Mouse (Mus musculus): Measurements from ENCODE around the gene Ppp1r2. TPM values are rescaled to one million over a fixed set of nuclear protein-coding genes. Genes with fewer than 3 reads are reported as not detected.

The Ppp1r2 gene
- polyA plus RNA-seq, 1 experiment: 72.3 TPM

DNA sequence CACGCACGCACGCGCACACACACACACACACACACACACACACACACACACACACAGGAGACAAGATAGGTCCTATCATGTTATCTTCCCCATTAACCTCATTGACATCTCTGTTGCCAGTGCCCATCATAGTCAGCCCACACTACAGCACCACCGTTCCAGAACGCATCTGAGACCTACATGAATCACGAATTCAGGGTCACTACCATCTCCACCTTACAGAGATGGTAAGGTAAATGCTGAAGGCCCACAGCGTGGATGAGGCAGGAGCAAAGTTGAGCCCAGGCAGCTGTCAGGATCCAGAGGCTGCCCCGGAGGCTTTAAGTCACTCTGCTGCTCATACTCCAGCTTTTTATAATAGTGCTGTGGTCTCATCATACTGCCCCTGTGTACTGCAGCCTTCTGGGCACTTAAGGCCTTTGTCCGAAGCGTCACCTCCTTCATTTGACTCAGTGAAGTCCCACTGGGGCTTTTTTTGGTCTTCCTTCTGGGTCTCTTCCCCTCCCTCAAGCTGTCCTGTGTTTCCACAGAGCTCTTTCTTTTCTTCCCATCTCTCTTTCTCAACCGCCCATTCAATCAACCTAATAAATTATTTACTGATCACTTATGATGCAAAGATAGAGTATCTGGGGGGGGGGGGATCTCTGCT lies 40.1 kb downstream of the Ppp1r2 start:
- no peak for DNase-seq (ENCODE audit: low spot score)

DNA sequence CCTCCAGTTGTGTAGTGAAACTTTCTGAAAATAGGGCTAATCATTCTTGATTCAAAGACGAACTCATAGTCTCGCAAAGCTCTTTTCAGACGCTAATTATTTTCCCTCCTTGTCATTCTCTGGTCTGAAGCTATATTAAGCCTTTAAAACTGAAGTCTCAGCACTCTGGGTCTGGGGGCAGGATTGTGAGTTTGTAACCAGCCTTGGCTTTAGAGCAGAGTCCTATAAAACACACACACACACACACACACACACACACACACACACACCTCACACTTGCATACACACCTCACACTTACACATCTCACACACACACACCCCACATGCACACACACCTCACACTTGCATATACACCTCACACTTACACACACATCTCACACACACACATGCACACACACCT lies 40.7 kb downstream of the Ppp1r2 start:
- DNase-seq (ENCODE audit: low spot score): no peak

DNA sequence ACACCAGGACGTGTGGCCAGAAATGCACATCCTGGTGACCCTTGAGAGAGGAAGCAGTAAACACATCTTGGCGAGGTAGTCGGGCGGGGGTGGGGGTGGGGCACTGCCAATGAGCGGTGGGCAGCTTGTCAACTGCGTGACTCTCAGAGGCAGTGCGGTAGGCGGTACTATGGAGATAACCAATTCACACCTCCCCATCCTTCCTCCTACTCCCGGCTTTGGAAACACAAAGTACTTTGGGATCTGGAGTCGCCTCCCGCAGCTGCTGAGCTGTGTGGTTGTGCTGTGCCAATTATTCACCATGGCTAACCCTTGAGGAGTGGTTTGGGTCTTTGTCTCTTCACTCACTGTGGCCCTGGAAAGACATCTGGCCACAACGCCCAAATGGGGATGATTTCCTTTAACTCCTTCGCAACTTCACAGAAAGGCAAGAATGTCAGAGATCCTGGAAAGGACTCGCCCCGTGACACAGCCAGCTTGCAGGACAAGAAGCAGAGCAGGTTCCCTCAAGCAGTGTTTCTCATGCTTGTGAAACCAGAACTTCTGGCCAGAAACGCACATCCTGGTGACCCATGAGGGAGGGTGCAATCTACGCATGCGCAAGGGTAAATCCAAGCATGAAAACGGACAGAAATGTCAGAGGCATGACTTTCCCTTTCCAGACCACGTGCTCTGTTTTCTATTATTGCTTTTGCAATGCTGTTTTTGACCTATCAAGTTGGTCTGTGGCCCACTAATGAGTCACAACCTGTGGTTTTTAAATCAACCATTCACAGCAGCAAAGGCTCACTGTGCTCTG lies 41.3 kb downstream of the Ppp1r2 start:
- peak; percentile 54 for DNase-seq (ENCODE audit: low spot score)

DNA sequence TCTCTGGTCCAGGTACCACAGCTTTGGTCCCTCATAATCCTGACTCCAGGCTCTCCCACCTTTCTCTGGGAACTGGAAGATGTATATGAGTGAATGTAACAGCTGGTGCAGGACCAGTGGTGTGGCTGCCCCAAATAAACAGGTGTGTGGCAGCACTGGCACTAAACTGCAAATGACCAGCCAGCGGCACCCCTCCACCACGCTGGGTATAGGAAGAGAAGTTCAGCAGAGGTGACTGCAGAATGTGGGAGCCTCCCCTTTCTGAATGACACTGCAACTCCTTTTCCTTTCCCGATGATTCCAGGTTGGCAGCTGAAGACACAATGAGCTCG lies 41.9 kb downstream of the Ppp1r2 start:
- DNase-seq (ENCODE audit: low spot score): no peak

DNA sequence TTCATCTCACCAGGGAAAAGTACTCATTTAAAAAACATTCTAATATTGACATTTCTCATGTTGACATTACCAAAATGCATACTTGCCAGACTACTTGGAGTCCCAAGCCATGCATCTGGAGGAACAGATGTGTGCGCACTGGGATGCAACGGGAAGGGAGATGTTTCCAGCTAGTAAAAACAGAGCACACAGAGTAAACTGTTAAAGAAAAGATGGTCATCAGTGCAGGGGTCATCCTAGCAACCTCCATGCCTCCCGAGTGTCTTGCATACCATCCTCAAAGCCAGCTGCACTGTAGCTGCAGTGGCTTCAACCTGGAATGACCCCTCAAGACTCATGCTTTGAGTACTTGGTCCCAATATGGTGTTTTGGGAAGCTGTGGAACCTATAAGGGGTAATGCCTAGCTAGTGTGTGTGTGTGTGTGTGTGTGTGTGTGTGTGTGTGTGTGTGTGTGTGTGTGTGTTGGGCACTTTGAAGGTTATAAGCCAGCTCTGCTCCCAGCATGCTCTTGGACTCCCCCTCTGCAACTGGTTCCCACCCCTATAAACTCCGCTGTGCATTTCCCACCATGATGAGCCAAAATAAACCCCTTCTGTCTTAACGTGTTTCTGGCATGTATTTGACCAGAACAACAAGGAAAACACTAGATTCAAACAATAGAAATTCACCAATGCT lies 42.4 kb downstream of the Ppp1r2 start:
- no peak for DNase-seq (ENCODE audit: low spot score)

DNA sequence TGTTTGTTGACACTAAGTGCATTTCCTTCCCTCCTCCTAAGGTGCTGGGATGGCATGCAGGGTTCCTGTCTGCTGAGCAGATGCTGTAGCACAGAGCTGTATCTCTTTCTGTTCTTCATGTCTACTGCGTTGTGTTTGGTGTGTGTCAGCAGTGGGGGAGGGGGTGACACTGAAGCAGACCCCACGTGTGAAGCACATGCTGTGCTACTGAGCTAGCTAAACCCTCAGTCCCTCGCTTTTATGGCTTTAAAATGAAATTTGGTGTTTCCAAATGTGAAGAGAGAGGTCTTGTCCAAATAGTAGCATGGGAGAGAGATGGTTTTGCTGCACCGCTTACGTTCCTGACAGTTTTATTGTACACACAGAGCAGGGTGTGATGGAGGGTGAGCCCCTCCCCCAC lies 43.5 kb downstream of the Ppp1r2 start:
- no peak for DNase-seq (ENCODE audit: low spot score)

DNA sequence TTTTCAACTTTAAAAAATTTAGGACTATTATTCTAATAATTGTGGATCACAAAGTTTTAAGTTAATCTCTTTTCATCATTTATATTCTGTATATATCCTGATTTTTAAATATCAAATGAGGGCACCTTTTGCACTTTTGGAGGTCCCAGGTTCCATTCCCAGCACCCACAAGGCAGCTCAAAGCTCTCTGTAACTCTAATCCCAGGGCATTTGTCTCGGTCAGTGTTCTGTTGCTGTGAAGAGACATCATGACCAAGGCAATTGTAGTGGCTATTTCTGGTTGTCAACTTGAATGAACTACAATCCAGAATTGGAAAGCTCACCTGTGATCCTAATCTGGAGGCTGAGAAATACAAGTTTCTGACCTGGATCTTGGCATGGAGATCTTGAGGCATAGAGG lies 47.3 kb downstream of the Ppp1r2 start:
- no peak for DNase-seq (ENCODE audit: low spot score)

DNA sequence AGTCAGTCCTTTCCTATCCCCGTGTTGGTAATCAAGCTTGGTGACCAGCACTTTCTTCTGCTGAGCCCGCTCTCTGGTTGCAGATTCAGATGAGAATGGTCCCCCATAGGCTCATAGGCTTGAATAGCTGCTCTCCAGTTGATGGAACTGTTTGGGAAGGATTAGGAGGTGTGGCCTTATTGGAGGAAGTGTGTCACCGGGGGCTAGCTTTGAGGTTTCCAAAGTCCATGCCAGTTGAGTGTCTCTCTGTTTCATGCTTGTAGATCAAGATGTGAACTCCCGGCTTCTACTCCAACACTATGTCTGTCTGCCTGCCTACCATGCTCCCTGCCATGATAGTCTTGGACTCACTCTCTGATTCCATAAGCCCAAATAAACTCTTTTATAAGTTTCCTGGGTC lies 59.8 kb downstream of the Ppp1r2 start:
- DNase-seq (ENCODE audit: low spot score): no peak

DNA sequence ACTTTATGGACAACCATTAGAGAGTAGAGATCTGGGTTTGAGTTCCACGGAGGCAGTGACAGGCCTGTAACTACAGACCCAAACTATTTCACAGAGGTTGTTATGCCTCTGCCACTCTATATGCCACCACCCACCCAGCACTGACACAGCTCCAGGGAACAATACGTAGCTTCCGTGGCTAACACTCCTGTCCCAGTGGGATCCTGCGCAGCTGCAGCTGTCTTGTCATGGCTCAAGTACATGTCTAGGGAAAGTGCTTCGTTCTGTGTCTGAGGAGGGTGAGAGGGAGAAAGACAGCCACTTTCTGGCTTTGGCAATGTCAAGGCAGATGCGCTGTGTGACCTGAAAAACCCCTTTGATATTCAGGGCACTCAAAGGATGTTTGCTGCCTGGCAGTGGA lies 61.6 kb downstream of the Ppp1r2 start:
- no peak for DNase-seq (ENCODE audit: low spot score)

DNA sequence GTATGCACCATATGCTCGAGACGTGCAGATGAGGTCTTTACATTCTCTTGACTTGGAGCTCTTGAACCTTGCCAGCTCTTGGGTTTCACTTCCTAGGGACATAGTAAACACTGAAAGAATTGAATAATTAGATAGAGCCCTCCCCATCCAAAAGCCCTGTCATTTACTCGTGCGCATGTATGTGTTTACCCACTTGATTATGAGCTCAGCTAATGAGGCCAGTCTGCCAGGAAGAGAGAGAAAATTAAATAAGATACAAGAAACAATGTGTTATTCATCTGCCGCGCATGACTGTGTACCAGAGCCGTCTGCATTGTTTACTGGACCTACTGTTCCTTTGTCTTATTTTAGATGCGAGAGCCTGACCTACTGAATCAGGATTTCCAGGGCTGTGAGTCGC lies 63.6 kb downstream of the Ppp1r2 start:
- no peak for DNase-seq (ENCODE audit: low spot score)

DNA sequence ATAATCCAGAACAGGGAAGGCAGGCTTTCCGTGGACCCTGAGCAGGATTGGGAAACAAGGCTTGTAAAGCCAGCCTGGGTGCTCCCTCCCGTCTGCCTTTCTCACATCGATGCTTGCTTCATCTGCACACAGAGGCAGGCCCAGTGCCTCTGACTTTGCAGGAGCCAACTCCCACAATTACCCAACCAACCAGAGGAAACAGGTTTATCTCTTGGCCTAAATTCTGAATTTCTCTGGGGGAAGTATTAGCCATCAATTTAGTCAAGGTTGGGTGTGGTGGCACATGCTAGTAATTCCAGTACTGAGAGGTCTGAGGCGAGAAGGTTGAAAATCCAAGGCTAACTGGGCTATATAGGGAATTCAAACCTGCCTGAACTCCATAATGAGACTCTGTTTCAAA lies 64.6 kb downstream of the Ppp1r2 start:
- no peak for DNase-seq (ENCODE audit: low spot score)

DNA sequence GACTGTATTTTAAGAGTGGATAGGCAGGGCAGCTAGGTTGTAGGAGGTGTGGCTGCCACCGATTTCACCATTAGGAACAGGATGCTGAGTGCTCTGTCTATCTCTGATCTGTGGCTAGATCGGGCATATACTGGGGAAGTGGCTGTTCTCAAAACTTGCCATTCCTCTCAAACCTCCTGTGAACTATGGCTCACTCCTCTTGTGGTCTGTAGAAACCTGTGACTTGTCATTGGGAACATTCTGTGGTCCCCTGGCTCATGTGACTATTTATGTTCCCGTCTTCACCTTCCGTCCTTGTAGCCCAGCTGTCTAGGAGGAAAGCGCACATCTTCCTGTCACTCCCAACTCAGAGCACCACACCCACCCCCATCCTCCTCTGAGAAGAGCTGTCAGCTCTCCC lies 65.2 kb downstream of the Ppp1r2 start:
- DNase-seq (ENCODE audit: low spot score): no peak

DNA sequence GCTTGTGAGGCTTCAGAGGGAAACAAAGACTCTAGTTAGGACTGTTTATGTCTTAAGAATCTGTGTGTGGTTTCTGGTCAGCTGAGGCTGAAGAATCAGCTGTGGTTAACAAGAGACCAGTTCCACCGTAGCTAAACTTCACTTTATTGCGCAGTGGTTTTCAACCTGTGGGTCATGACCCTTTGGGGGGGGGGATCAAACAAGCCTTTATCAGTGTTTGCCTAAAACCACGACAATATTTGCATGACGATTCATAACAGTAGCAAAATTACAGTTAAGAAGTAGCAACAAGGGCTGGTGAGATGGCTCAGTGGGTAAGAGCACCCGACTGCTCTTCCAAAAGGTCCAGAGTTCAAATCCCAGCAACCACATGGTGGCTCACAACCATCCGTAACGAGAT lies 69.4 kb downstream of the Ppp1r2 start:
- DNase-seq (ENCODE audit: low spot score): no peak

DNA sequence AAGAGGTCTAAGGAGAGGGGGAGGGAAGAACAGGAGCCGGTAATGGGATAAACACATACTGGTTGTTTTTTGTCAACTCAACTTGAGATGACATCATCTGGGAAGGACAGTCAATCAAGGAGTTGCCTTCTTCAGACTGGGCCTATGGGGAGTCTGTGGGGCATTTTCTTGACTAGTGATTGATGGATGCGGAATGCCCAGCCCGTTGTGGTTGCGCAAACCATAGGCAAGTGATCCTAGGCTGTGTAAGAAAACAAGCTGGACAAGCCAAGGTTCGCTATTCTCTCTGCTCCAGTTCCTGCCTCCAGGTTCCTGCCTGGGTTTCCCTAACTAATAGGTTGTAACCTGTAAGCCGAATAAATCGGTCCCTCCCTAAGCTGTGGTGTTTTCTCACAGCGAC lies 69.9 kb downstream of the Ppp1r2 start:
- no peak for DNase-seq (ENCODE audit: low spot score)

DNA sequence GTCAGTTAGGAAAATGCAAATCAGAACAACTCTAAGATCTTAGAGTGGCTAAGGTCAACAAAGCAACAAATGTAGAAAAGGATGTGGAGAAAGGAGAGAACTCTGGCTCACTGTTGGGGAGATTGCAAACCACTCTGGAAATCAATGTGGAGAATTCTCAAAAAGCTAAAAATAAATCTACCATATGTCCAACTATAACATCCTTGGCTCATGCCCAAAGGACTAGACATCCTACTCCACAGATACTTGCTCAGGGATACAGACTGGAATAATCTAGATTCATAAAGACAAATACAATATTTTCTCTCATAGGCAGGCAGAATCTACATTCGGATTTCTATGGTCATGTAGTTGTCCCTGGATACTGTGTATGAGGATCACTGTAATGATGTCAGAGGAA lies 70.9 kb downstream of the Ppp1r2 start:
- DNase-seq (ENCODE audit: low spot score): no peak

DNA sequence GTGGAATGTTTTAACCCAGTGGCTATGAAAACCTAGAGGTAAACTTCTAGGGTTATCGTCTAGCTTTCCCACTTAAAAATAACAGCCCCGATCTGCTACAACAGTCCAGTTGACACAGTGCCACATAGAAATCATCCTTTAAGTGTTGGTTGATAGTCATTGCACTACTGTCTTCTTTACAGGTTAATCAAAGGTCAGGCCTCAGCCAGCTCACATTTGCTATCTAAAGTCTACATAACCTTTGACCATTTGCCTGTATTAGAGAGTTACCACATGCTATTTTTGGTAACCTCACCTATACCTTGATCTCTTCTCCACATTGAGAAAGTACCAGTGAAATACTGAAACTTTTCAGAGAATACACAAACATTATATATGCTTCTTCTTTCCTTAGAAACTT lies 73.4 kb downstream of the Ppp1r2 start:
- DNase-seq (ENCODE audit: low spot score): no peak

Other genes with a start within 250 kb of the Ppp1r2 start
- gene Xxylt1, start 193.8 kb downstream of the Ppp1r2 start, polyA plus RNA-seq (2012; rRNA removed): 12.3 and 13.6 TPM in 2 replicates
- 40.7 and 42.0 TPM in 2 replicates for gene Acap2, start 74.0 kb downstream of the Ppp1r2 start, polyA plus RNA-seq (2012; rRNA removed)
- 38.4 and 57.2 TPM in 2 replicates for gene Apod, start 39.5 kb upstream of the Ppp1r2 start, polyA plus RNA-seq (2012; rRNA removed)
- 170 and 177 TPM in 2 replicates for gene Bdh1, start 147.0 kb upstream of the Ppp1r2 start, polyA plus RNA-seq (2012; rRNA removed)

Measured in urinary bladder, adult 2 months (tissue).